Mouse (Mus musculus) ES-Bruce4 (cell line): ENCODE measurements around the gene Mgat4b.

Source experiments
- CTCF ChIP-seq: IDR thresholded peaks from one replicate; pipeline ENCODE4 v1.8.1; 2011; ENCODE audit warnings: low read depth, low read length
- EP300 ChIP-seq: IDR thresholded peaks from 2 replicates; pipeline ENCODE4 v1.6.1; 2011; ENCODE audit warnings: low read depth, low read length; ENCODE audit not compliant: insufficient read depth
- POLR2A ChIP-seq: IDR thresholded peaks from one replicate; pipeline ENCODE4 v1.8.1; 2011; ENCODE audit warnings: low read length; ENCODE audit not compliant: insufficient read depth

DNA sequence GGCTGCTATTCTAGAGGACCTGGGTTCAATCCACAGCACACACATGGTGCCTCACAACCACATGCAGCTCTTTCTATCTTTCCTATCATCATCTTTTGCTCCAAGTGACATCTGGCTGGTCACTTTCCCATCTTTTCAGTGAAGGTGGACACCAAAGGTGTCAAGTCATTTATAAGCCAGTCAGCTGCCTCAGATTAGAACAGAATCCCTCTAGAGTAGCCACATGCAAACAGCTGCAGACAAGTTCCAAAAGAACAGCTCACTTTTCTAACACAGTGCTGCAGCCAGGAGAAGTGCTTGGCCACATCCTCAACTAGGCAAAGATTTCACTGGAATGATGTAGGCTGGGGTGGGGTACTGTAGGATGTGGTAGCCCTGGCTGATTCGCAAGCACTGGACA, 59.2 kb downstream of the Mgat4b start:
- TF ChIP-seq EP300 (no peak), CTCF (no peak), POLR2A (no peak)
